Mouse (Mus musculus): ENCODE measurements around the gene Cdc42bpa.

Cdc42bpa gene

DNA sequence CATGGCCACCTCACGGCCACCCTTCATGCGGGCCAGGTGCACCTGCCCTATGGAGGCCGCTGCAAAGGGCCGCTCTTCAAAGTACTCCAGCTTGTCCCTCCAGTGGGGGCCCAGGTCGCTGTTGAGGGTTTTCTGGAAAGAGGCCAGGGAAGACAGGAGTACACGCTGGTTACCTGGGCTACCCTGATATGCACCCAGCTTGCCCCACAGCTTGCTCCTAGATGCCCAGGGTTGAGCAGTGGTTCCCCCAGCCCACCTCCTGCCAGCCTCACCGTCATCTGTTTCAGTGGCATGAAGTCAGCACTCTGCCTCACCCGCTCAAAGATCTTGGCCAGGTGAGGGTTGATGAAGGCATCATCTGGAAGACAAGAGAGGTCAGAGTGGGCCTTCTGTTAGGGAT is 209.8 kb downstream of the Cdc42bpa start:
- no peak for DNase-seq

- DNase-seq, result no peak
These were observed 211.6 kb downstream of the Cdc42bpa start for GRCm38 (mm10) chr1:180171883-180172282.

DNA sequence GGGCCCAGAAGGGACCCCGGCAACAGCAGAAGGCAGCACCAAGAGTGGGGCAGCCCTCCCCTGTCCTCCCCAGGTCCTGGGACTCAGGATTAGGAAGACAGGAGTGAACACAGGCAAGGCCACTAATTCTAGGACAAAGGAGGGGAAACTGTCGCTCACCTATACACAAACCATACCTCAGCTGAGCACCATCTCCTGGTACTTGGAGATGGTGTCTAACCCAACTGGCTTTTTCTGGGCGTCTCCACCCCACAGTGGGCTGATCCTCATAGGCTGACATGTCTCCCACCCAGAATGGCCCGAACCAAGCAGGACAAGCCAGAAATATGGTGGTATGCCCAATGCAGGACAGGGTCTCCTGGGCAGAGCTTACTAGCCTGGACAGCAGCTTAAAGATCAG is 212.3 kb downstream of the Cdc42bpa start:
- no peak for DNase-seq

- no peak for DNase-seq
These were observed 212.7 kb downstream of the Cdc42bpa start for GRCm38 (mm10) chr1:180173017-180173416.

GRCm38 (mm10) chr1:180174718-180175117 is 214.4 kb downstream of the Cdc42bpa start:
- peak; percentile 21 for DNase-seq

GRCm38 (mm10) chr1:180175167-180175566 is 214.9 kb downstream of the Cdc42bpa start:
- peak; percentile 30 for DNase-seq

- peak; percentile 64 for DNase-seq
These were observed 215.4 kb downstream of the Cdc42bpa start for GRCm38 (mm10) chr1:180175635-180176034.

- peak; percentile 7 for DNase-seq
These were observed 216.5 kb downstream of the Cdc42bpa start for GRCm38 (mm10) chr1:180176784-180177183.

- peak; percentile 51 for DNase-seq
These were observed 218.1 kb downstream of the Cdc42bpa start for GRCm38 (mm10) chr1:180178340-180178739.

DNA sequence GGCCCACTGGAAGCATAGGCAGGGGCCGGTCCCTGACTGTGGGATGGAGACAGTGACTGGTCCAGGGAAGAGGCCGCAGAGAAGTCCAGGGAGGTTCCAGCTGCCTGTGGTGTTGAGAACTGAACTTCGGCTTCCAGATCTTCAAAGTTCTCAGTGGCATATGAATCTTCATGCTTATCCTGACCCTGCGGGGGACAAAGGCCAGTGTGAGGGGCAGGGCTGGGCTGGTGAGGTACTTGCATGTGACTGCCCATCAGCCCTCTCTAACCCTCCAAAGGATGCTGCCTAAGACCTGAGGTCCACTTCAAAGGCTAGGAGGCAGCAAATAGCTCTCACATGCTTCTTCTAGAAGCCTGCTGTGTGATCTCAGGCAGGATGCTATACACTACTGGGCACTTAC is 218.8 kb downstream of the Cdc42bpa start:
- peak; percentile 9 for DNase-seq

DNA sequence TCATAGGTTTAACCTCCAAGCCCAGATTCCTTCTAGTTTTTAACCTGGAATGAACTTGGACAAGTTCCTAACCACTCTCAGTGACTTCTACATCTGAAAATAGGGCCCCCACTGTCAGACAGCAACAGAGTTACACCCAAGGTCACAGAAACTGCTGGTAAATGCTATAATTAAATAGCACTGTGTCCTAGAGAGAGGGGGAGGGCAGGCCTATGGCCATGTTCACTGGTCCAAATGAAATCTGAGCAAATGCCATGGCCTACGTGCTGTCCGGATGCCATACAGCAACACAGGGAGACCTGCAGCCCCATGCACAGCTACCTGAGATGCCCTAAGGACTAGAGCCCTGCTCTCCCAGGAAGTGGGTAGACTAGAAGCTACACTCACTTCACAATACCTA is 219.6 kb downstream of the Cdc42bpa start:
- peak; percentile 5 for DNase-seq

- DNase-seq, result peak; percentile 60
These were observed 221.2 kb downstream of the Cdc42bpa start for GRCm38 (mm10) chr1:180181304-180181965.

GRCm38 (mm10) chr1:180181966-180182319 is 221.7 kb downstream of the Cdc42bpa start:
- DNase-seq, result peak; percentile 11

DNA sequence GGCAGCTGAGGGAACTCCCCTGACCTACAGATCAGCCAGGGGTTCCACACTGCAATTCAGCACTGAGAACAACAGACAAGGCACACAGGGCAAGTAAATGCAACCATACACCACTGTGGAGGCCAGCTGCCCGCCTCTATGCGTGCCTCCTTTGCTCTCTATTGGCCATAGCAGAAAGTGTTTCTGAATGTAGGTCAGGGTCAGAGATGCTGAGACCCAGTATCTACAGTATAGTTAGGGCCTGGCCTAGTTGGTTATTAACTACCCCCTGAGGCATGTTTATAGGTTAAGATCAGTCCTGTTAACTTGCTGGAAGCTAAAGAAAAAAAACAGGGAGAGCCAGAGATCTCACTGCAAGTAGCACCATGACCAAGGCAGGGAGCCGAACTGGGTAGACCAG is 222.5 kb downstream of the Cdc42bpa start:
- DNase-seq, result peak; percentile 36

DNA sequence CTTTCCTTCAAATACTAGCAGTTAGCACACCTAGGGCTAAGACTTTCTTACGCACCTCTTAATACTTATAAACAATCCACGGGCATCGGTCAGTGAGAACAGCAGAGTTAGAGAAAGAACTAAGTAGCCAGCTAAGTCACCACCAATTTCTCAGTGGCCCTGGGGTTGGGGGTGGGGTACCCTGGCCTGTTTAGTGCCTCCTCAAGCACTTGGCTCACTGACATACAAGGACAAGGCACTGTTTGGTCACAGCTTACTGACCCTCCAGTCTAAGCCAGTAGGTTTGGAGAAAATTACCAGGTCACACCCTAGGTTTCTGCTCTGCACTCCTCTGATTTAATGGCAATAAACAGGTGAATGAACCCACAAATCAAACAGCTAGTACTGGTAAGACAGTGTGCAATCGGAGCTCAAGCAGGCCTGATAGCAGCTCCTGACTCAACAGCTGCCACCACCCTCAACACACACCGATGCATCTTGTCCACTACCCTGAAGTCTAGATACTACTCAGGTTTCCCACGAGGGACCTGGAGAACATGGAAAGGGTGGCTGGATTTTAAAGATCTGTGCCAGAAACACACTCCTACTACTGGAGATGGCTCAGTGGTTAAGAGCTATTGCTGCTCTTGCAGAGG is 223.4 kb downstream of the Cdc42bpa start:
- peak; percentile 13 for DNase-seq

DNA sequence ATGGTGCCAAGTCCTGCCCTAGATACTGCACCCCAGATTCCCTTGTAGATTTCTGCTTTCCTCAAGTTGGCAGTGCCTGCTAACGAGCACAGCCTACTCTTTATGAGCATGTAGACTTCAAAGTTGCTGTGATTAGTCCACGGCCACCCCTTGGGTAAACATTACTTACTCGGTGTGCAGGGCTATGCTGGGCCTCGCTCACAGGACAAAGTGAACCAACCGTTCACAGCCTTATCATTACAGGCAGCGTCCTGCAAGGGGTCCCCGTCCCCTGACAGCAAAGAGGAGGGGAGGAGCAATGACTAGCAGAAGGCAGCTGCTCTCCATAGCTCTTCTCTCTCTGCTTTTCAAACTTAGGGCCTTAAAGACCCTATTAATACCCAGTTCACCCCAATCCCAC is 224.5 kb downstream of the Cdc42bpa start:
- peak; percentile 7 for DNase-seq

DNA sequence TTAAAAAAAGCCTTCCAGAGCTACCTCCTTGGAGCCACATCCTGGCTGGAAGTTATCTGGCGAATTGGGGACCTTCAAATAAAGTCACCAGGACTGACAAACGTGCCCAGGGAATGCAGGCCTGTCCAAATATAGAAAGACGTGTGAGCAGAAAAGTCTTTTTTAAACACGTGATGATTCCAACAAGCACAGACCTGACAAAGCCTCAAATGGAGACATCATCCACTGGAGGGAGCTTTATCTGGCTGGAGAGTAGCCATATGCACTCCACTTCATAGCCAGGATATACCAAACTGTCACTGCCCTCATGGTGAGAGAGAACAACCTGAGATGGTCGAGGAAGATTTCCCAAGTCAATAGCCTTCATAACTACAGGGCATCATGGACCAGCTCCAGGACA is 225.6 kb downstream of the Cdc42bpa start:
- DNase-seq, result no peak

DNA sequence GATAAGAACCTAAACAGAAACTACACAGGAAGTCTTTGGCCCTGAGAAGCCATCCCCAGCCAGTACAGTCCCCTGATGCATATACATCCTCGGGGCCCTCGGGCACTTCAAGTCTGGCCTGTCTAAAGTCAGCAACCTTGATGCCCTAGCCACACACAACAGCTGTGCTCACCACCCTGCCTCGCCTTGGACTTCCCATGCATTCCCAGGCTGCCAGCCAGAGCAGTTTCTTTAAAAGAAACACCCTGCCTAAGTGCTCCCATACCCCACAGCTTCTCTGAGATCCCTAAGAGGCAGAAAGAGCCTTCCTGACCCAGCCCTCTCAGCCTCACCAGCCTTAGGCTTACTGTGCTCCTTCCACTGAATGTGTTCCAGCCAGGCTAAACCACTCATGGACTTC is 226.1 kb downstream of the Cdc42bpa start:
- DNase-seq, result no peak

- DNase-seq, result no peak
These were observed 228.7 kb downstream of the Cdc42bpa start for GRCm38 (mm10) chr1:180188951-180189350.

DNA sequence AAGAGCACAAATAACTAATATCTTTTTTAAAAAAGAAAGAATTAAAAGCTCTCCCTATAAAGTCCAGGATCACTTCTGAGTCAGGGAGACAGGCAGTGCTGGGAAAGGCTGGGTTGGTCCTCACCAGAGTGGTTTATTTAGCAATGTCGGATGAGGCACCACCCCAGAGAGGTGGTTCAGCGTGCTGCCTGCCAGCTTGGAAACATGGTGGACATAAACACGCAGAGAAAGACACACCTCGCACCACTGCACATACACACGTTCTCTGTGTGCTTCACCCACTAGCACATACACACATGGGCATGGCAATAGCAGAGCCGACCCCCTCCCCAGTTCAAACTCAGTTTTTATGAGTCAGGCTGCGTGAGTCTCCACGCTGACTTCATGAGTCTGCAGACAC is 230.8 kb downstream of the Cdc42bpa start:
- DNase-seq, result peak; percentile 4

GRCm38 (mm10) chr1:180191651-180192220 is 231.5 kb downstream of the Cdc42bpa start:
- DNase-seq, result no peak

DNA sequence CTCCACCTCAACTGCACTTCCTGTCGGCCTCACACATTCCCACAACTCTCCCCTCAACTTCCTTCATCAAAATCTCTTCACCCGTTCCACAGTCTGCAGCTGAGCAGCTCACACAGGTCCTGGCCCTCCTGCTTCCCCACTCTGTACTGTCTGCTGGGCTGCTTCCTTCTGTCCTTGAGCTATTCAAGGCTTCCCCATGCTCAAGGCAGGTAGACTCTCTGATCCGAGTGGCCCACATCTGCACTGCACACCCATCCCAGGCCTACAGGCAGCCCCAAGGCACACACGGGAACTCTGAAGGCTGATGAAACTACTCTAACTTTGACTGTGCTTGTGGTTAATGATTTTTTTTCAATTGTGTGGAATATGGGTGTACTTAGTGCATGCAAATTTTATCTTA is 232.6 kb downstream of the Cdc42bpa start:
- DNase-seq, result no peak

GRCm38 (mm10) chr1:180193391-180193935 is 233.2 kb downstream of the Cdc42bpa start:
- no peak for DNase-seq

GRCm38 (mm10) chr1:180194048-180194447 is 233.8 kb downstream of the Cdc42bpa start:
- DNase-seq, result no peak
